Mouse (Mus musculus) 416B (cell line): Measurements from ENCODE around the gene Gm20509.
"Not testable (repeated sequence)": the region's sequence is repeated elsewhere in the genome, so short reads cannot be mapped to it uniquely, and the experiment has no call there.

Experiments used
- DNase-seq: peaks from one replicate; pipeline ENCODE4 v3.0.0; 2011; ENCODE audit warnings: low read depth

Gm20509 gene

DNA sequence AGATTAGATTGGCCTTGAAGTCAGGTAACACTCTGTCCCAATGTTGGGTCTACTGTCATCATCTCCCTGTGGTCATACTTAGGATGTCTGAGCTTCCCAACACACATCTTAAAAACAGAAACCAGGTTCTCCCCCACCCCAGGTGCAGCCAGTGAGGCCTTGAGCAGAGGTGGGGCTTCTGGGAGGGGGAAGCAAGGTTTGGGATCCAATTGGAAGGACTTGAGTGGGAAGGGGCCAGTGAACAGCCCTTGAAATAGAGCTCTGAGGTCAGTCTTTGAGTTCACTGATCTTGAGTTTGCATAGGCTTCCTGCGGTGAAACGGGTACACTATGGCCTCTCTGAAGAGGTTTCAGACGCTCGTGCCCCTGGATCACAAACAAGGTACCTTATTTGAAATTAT, at the start of gene Gm20509:
Gene Gm20509, plus strand, starts transcription at position 290 of the 400 bp plus-strand sequence.
- DNase-seq, result no peak

DNA sequence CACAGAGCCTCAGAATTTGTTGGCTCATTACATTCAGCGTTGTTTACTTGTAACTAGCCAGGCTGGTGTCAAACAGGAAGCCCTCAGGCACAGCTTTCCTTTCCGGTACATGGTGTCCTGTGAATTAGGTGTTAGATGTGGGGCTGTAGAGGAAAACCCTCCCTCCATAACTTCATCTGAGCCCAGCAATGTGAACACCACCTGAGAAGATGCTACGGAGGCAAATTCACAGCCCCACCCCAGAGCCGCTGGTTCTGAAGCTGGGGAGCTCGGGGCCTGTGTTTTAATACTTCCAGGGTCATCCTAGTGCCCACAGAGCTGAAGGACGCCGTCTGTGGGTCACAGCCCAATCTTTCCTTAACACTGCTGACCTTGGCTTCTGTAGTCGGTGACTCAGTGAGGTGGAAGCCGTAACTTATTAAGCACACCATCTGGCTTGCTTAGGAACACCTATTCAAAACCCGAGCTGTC, 46.8 kb upstream of the Gm20509 start:
- no peak for DNase-seq

DNA sequence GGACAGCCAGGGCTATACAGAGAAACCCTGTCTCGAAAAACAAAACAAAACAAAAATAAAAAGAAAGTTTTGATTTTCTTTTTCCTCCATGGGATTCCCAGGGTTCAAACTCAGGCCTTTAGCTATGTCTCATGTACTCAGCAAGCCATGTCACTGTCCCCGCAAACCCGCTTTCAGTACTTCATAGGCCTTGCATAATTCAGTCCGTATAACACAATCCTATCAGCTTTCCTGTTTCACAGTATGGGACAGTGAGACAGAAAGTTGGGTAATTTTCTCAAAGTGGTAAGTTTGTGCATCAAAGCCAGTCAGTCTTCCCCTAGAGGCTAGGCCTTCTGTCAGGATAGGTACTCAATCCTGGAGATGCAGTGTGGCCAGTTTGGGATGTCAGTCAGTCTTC, 43.0 kb upstream of the Gm20509 start:
- DNase-seq, result peak; percentile 47

DNA sequence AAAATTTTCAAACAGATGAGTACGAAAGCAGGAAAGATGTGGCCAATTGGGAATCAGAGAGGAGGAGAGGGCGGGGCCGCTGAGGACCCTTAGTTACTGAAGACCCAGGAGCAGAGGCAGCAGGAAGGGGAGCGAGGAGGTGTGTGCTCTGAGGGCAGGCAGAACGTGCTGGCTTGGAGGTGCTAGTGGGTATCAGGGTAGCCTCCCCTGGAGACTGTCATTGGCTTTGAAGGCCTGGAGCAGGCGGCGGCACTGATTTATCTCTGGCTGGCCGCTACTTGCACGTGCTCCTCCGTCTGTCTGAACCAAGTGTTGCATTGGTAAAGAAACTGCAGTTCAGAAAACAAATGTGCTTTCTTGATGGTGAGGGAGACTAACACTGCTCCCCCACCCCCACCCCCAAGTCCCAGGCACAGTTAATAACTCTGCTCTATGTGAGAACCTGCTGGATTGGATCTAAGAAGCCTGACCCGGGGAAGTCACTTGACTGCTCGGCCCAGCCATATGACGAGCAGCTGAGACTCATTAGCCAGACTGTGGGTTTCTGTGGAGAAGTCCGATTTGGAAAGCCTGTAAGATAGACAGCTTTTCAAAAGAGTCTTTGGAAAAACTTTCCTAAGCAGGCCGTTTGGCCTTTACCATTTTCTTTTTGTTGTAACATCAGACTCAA, 38.5 kb upstream of the Gm20509 start:
- no peak for DNase-seq

DNA sequence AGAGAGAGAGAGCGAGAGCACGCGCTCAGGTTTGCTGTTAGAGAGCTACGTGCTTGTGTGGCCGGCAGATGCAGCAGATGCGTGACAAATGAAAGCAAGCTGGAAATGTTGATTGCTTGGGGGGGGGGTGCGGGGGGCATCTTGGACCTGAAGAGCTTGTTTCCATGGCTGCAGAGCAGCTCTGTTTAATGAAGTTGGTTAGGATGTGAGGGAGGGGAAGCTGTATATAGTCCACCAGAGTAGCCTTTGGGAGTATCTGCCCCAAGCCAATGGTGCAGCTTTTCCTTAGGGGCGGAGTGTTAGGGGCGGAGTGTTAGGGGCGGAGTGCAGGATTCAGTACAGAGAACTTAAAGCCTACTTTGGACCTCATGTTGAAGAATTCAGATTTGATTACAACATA, 35.2 kb upstream of the Gm20509 start:
- DNase-seq, result no peak

DNA sequence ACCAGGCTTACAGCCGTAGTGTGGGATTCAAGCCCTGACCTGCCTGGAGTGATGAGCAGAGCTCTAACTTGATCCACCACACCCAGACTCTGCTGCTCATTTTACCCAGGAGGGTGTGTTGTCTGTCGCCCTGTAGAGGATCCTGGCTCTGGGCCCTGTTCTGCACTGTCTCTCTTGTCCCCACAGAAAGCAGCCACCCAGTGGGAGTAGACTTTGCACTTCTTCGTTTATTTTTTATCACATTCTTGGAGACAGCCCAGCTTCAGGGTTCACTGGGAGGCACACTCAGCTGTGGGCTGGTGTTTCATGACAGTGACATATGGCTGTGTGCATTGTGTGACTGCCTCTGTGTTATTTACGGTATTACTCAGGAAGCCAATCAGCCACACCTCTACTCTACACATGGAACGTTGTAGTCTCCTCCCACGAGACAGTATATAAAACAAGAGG, 34.0 kb upstream of the Gm20509 start:
- DNase-seq, result no peak

DNA sequence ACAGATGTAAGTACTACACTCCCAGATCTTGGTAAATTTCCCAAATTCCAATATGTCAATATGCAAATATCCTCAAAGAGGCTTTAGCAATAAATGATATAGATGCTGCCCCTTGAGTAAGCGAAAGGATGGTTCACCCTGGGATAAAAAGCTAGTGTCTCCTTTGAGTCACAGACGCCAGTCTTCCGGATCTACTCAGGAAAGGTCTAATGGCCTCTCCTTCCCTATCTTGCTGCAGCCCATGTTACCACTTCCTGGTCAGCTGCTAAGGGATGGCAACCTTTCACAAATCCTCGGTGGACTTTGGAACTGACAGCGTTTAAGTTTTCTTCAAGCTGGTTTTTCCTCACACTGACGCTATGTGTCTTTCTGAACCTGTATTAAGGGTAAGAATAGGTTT, 33.6 kb upstream of the Gm20509 start:
- peak; percentile 92 for DNase-seq

DNA sequence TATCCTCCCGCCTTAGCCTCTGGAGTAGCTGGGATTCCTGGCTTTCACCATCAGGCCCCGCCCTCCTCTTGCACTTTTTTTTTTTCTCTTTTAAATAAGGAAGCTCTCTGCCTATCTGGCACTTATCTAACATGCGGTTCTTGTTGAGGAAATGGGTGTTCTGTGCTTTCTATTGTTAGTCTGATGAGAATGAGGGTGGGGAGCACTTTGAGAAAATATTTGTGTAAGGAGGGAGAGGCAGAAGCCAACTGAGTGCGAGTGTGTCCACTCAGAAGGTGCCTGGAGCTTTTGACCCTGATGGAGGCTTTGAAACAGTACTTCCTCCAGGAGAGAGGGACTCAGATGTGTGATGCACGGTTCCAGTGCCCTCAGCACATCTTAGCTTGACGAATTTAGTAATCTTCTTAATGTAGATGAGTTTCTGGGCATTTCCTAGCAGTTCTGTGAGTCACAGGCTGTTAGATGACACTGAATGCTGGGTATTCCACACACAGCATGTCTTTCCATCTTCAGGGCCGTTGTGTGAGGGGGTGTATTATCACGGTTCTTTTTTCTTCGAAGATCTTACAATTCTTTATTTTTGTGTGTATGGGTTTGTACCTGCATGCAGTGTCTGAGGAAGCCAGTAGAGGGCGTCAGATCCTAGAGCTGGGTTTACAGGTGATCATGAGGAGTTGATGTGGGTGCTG, 31.2 kb upstream of the Gm20509 start:
- DNase-seq, result peak; percentile 89

DNA sequence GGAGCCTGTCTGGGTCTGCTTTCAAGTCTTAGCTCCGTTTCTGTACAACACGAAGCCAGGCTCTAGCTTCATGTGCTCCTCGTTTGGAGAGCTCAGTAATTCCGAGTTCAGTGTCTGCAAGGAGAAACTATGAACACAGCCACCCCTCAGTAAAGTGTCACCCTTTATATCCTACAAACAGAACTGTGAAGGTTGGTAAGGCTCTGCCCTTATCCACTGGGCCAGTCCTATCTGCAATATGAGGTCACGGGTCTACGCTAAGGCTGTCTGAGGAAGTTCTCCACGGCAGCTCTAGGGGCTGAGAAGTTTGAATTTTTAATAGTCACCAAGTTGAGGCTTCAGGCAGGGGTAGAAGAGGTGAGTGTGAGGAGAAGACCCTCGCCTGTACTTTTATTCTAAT, 29.8 kb upstream of the Gm20509 start:
- DNase-seq, result peak; percentile 26

DNA sequence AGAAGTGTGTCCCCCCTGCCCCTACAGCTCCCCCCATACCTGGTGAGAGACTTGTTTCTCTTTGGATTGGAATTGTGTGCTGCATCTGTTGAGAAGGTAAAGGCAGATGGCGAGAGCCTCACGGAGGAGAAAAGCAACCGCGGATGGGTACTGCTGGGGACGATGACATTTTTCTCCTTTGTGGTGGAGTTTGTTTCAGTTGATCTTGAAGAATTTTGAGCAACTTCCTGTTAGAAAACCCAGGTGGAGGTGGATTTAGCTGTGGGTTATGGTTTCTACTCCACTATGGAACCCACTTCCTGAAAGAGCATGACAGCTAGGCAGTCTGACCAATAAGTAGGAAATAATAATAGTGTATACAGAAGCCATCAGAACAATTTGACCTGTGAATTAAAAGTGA, 29.1 kb upstream of the Gm20509 start:
- peak; percentile 79 for DNase-seq

DNA sequence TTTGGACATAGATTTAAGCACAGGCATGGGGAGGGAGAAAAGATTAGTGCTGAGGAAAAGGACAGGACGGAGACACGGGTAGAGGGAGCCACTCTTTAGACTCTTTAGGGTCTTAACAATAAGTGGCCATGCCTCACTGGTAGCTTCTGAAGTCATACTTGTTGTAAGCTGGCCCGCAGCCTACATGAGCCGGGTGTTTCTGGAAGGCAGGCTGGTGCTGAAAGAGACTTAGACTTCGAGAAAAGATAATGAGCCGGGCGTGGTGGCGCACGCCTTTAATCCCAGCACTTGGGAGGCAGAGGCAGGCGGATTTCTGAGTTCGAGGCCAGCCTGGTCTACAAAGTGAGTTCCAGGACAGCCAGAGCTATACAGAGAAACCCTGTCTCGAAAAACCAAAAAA, 22.9 kb upstream of the Gm20509 start:
- DNase-seq, result not testable (repeated sequence)

DNA sequence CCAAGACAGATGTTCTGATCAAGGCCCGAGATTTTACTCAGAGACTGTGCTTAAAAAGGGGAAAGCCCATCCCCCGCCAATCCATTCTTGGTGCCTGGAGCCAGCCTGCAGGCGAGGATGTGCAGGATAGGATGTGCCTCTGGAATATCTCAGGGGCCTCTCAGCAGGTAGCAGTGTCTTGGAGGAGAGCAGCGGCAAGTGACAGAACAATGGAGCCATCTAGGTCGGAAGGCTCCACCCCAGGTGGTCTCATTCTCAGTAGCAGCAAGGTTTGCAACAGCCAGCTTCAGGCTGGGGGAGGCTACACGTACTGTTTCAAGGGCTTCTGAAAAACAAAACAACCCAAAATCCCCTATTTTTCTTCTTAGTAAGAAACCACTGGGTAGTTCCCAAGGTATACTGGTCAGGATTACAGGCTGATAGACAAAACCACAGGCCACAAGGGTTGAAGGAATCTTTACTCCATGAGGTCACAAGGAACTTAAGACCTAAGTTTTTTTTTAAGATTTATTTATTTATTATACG, 22.4 kb upstream of the Gm20509 start:
- DNase-seq, result peak; percentile 28

DNA sequence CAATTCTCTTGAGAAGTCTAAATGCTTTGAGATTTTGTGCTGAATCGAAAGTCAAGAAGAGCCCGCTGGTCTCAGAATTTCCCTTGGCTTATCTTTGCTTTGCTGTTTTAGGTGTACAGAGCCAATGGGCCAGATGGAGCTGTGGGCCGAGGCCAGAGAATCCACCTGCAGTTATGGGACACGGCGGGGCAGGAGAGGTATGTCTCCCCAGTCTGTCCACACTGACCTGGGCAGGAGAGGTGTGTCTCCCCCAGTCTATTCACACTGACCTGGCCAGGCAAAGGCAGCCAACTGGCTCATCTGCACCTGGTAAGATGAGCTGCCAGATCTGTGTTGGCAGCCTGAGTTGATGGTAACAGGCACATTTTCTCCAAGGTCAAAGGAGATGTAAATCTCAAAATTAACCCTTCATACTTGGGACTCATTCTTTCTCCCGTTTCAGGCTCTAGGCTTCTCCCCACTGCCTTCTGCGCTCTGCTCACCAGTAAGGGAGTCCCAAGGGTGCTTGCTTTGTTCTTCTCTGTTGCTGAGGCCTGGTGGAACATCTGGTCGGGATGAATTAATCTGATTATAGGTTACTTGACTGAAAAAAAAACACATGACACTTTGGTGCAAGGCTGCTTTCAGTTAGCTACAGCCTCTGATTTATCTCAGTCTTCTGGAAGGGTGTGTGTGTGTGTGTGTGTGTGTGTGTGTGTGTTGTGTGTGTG, 19.8 kb upstream of the Gm20509 start:
- DNase-seq, result no peak

DNA sequence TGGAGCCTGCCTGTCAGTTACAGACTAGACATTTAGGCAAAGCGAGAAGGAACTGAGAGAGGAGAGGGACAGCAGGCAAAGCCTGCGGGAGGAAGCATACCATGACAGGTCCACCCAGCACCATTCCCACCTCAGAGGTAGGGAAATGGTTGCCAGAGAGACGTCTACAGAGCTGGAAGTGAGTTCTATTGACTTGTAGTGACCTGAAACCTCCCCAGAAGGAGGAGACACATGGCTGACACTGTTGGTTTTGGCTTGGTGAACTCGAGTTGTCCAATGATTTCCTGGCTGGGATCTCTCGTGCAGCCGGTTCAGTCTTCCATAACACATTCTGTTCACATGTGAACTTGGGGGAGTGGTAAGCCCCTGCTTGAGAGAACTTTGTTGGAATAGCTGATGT, 18.3 kb upstream of the Gm20509 start:
- no peak for DNase-seq

DNA sequence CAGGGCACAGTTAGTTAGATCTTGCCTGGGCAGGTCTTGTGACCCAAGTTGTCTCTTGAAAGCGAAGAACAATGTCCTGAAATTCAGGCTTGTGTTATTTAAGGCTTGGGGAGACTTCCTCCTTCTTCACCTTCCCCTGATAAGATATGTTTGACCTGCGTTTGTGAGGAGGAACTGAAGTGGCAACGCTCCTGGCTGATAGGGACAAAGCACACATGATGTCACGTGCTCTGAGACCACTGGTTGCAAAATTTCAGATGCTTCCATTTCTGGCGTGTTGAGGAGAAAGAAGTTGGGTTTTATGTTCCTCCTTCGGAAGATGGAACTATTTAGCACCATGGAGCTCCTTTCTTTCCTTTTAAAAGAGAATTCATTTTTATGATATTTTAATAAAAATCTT, 16.4 kb upstream of the Gm20509 start:
- DNase-seq, result peak; percentile 74

DNA sequence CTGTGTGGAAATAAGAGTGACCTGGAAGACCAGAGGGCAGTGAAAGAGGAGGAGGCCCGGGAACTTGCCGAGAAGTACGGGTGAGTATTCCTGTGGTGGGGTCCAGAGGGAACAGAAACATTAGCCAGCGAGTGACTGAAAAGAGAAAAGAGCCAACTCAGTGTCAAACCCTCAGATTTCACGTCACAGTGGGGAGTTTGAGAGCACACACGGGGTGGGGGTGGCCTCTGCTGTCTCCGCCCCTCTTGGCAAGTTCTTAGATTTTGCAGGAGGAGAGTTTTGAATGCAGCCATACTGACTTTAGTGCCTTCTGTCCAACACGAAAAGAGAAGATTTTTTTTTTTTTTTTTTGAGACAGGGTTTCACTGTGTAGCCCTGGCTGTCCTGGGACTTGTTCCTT, 15.1 kb upstream of the Gm20509 start:
- DNase-seq, result no peak

DNA sequence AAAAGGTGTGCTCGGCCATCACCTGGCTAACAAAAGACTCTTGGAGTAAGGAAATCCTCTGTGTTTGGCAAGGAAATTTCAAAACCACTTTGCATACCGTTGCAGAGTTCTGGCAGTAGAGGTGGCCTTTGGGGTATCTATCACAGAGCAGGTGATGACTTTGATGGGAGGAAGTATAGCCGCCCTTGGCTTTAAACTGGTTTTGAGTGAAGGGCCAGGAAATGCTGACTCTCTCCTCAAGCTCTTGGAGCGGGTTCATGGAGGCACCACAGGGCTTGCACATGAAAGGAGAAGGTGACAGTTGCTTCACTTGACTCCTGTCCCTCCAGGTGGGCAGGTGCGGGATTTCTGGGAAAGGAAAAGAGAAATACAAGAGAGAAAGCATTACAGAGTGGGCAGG, 14.7 kb upstream of the Gm20509 start:
- no peak for DNase-seq

DNA sequence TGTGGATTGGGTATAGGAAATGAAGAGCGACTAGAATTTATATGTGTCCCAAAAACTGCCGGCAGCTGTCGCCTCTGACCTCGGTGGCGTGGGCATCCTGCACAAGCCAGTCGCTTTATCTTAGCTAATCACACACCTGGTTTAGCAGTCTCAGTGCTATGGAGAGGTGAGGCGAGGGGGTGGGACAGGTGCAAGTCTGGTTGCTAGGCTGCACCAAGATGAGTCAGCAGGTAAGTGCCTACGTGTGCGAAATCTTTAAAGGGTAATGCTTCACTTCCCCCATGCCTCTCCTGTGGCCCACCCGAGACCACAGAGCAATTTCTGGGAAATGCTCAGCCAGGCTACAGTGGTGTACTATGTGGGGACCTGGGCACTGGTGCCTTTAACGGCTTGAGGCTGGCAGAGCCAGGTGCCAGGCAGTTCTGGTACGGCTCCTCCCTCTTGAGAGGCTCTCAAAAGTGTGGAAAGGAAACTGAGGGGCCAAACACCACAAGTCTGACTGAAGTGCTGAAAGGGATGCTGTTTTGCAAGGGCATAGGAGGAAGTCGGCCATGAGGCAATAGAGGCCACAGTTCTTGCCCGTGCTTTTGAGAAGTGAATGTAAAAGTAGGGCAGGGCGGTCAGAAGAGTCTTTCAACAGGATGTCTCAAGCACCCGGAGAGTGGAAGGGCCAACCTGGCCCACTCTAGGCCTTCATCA, 12.9 kb upstream of the Gm20509 start:
- DNase-seq, result peak; percentile 89

DNA sequence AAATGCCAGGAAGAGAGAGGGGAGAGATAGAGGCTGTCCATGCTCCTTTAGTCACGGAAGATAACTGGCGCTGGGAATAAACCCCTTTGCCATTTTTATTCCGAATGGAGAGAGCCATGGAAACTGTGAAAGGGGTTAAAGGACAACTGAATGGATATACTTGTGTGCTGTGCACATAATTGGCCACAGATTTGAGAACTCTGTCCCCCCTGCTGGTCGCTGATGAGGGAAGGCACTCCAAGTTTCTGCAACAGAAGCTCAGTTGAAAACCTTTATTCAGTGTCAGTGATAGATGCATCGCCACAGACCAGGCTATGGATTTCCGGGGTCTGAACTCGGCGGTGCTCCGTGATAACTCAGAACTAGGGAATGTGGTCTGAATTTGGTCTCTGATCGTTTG, 12.1 kb upstream of the Gm20509 start:
- peak; percentile 31 for DNase-seq

DNA sequence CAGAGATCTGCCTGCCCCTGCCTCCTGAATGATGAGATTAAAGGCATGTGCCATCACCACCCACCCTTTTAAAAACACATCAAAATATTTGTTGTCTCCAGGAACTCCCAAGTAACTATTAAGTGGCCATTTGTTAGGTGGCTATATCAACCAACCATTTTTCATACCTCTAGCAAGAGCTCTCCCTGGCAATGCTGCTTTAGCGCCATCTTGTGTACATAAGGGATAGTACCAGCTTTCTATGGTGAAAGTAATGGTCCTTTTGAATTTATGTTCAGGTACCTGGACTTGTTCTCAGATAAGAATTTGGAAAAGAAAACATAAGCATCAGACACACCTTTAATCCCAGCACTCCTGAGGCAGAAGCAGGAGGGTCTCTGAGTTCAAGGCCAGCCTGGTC, 10.5 kb upstream of the Gm20509 start:
- DNase-seq, result peak; percentile 83

DNA sequence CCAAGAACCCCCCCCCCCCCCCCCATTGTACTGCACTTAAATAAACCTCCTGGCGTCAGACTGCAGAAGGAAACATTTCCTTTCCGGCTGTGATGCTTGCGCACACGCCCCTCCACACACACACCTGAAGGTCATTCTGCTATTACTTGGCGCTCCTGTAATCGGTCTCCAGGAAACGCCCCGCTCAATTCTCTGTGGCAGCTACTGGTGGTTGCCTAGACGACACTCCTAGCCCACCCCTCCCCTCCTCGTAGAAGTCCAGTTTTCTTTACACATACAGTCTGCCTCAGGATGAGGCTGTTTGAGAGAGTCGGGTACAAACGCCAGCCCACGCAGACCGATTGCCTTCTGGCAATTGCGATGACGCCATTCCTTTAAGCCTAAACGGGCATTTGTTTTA, 7.7 kb upstream of the Gm20509 start:
- no peak for DNase-seq

DNA sequence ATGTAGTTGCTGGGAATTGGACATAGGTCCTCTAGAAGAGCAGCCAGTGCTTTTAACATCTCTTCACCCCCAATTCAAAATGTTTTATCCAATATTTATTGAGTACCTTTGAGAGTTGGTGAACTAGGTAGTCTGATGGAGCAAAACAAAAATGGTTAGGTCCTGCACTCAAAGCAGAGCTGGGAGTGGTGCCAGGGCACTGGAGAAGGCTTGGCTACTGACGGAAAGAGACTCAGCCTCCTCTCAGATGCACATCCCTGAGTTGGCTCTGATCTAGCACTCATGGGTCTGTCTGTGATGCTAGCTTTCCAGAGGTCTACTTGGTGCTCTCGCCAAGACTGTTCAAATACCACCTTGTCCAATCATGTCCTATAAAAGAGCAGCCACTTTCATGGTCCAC, 4.4 kb upstream of the Gm20509 start:
- DNase-seq, result no peak
